ENCODE assay signal across 9 mouse cellular contexts in genomic region chr3:57470326-57470725, GRCm38 (mm10). TPM values are rescaled to one million over a fixed set of nuclear protein-coding genes. Genes with fewer than 3 reads are reported as not detected.
A peak's percentile ranks its signal among the peaks of the same experiment; 100 is the strongest.
DNase-seq lines count a peak whose midpoint lies in the region; ATAC-seq and TF ChIP-seq lines count a peak whose summit lies in the region.
"Had no signal": no experiment of that assay in that cellular context is flagged by ENCODE, and none has a peak within 500 bp of the region (broad histone marks: within the 10 kb centered on the region; RNA-seq: fewer than 3 reads in every experiment).

No protein-coding gene starts in this region.

- TF ChIP-seq CTCF in embryonic fibroblast, embryonic 13.5 days (IDR thresholded peaks at IDR 0.05; ENCODE audit: borderline replicate concordance, insufficient read depth, low read length), result 0 out of 2 replicates have a peak, but pooled peaks have one; percentile 19

- 0 out of 2 replicates have a peak, but pooled peaks have one; percentile 7 for TF ChIP-seq POLR2A in embryonic fibroblast, embryonic 13.5 days (IDR thresholded peaks at IDR 0.05; ENCODE audit: low read depth, low read length)

- peaks cover 13% of the 10 kb centered on the region for H3K4me1 ChIP-seq in embryonic fibroblast, embryonic 13.5 days (ENCODE audit: control insufficient read depth, insufficient read depth, low read length)
- peaks cover 37% of the 10 kb centered on the region for H3K4me1 ChIP-seq in heart, embryonic 13.5 days
- peaks cover 35% of the 10 kb centered on the region for H3K4me1 ChIP-seq in kidney, embryonic 15.5 days

- WGBS in heart, embryonic 13.5 days, result 28% methylated on average over 5 of the region's 5 CpGs
- WGBS in kidney, embryonic 15.5 days, result 9% methylated on average over 5 of the region's 5 CpGs

- peaks cover 4% of the 10 kb centered on the region; the same call in 1 of the 2 replicates for H3K36me3 ChIP-seq in heart, embryonic 13.5 days
- H3K36me3 ChIP-seq in kidney, embryonic 15.5 days, result no peaks in the 10 kb centered on the region

- H3K4me3 ChIP-seq in embryonic fibroblast, embryonic 13.5 days (ENCODE audit: insufficient read depth, low read length), result no peak overlapping the region
- H3K4me3 ChIP-seq in heart, embryonic 13.5 days, result no peak overlapping the region
- H3K4me3 ChIP-seq in kidney, embryonic 15.5 days (replicated peaks), result 0 out of 2 replicates have a peak overlapping the region, but pooled peaks have one; percentile 17

- H3K9ac ChIP-seq in heart, embryonic 13.5 days, result peak overlapping the region; percentile 77
- no peak overlapping the region for H3K9ac ChIP-seq in kidney, embryonic 15.5 days

- no peak for ATAC-seq in heart, embryonic 13.5 days (ENCODE audit: extremely low read depth, insufficient number of reproducible peaks, low FRiP score, low TSS enrichment)
- peak; percentile 61 for ATAC-seq in kidney, embryonic 15.5 days (replicated peaks; ENCODE audit: low FRiP score)

- H3K27ac ChIP-seq in embryonic fibroblast, embryonic 13.5 days (ENCODE audit: insufficient read depth, low read length), result peak overlapping the region; percentile 98
- H3K27ac ChIP-seq in heart, embryonic 13.5 days (replicated peaks), result peak overlapping the region; percentile 88
- H3K27ac ChIP-seq in kidney, embryonic 15.5 days, result peak overlapping the region; percentile 88

- H3K27me3 ChIP-seq in heart, embryonic 13.5 days (replicated peaks), result no peaks in the 10 kb centered on the region
- H3K27me3 ChIP-seq in kidney, embryonic 15.5 days, result no peaks in the 10 kb centered on the region
- H3K27me3 ChIP-seq: megakaryocyte, embryonic 14.5 days had no signal

- H3K4me2 ChIP-seq in heart, embryonic 13.5 days, result peak overlapping the region; percentile 66
- H3K4me2 ChIP-seq in kidney, embryonic 15.5 days, result peak overlapping the region; percentile 50

- DNase-seq in urinary bladder, postnatal 14 days (ENCODE audit: low spot score), result peak; percentile 66
- DNase-seq in urinary bladder, postnatal 10 days (ENCODE audit: low spot score), result no peak
- peak; percentile 68 for DNase-seq in lung, postnatal 14 days
- DNase-seq in right cerebral cortex, postnatal 4 days, result peak; percentile 13
- DNase-seq in thymus, postnatal 14 days, result no peak

- H3K9me3 ChIP-seq in heart, embryonic 13.5 days, result no peaks in the 10 kb centered on the region
- no peaks in the 10 kb centered on the region for H3K9me3 ChIP-seq in kidney, embryonic 15.5 days (replicated peaks)

RNA-seq across cellular contexts. Expression of gene Tm4sf4, which starts 45.2 kb away (rescaled TPM):
- not detected in 2 replicates for polyA plus RNA-seq in embryonic fibroblast, embryonic 13.5 days (2011; ENCODE audit: insufficient read length, low read depth, missing spikeins)
- 0.70 and 1.4 TPM in 2 replicates for polyA plus RNA-seq in heart, embryonic 13.5 days (2015; fragmentation: Nextera tagmentation; extraction: Ambion mirVana)
- polyA plus RNA-seq in kidney, embryonic 15.5 days (2015; fragmentation: Nextera tagmentation; extraction: Ambion mirVana), result 1.9 and 3.1 TPM in 2 replicates

Comparison
In these comparisons a context has a peak if more than half of its experiments do, and no peak if none do; other contexts are left out.
1. DNase-seq: peak in urinary bladder, postnatal 14 days (single experiment), lung, postnatal 14 days (single experiment) and right cerebral cortex, postnatal 4 days (single experiment); none in urinary bladder, postnatal 10 days (single experiment) and thymus, postnatal 14 days (single experiment).
2. Peak in every context shown above with its lines, with median percentiles within 50 percentile points of each other: H3K27ac ChIP-seq.